Mouse (Mus musculus) spleen, adult 12 weeks (tissue): Measurements from ENCODE around the gene Prcc.
A peak's percentile ranks its signal among the peaks of the same experiment; 100 is the strongest.
"Not testable (repeated sequence)": the region's sequence is repeated elsewhere in the genome, so short reads cannot be mapped to it uniquely, and the experiment has no call there.

ENCODE experiments used
- DNase-seq: peaks from one replicate; pipeline ENCODE4 v3.0.0; 2022; ENCODE audit warnings: low spot score

The Prcc gene

DNA sequence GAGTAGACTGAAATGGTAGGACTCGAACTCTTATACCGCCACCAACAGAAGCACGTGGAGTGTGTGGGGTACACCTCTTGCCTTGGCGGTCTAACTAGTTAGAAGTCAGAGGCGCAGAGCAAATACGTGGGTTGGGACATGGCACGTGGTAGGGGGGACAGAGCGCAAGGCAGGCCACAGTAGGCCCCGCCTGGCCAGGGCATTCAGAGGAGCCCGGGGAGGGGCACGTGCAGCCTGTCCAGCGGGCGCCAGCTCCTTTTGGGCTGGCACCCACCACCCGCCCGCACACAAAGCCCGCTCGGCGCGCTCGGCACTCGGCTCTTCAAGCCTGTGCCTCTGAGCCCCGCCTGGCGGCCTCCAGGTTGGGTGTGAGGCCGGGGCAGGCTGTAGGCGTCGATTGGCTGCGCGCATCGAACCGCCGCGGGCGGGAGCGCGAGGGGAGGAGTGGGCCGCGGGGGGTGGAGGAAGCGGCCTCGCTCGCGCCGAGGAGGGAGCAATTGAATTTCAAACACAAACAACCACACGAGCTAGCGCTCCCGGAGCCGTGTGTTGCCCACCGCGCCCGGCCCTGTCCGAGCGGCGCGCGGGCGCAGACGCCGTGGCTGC lies 20.6 kb upstream of the Prcc start, which contains the start of gene Hdgf:
Hdgf (plus strand) TSS at position 442 of the 606 bp plus-strand sequence.
- peak; percentile 90 for DNase-seq

DNA sequence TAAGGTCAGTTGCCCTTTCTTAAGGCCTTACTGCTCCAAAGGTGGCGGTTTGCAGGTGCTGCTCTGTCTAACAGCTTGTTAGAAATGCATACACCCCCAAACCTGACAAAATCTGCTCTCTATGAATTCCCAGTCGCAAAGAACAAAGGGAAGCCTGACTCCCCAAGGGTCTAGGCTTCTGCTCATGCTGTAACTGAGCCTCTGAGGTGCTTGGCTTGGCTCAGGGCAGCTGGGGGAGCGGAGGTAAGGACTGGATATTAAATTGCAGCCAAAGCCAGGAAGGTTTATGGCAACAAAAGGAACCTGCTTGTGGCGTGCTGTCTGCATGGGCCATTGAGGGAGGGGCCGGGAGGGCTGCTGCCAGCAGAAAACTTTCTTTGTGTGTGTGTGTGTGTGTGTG lies 18.4 kb upstream of the Prcc start:
- no peak for DNase-seq

DNA sequence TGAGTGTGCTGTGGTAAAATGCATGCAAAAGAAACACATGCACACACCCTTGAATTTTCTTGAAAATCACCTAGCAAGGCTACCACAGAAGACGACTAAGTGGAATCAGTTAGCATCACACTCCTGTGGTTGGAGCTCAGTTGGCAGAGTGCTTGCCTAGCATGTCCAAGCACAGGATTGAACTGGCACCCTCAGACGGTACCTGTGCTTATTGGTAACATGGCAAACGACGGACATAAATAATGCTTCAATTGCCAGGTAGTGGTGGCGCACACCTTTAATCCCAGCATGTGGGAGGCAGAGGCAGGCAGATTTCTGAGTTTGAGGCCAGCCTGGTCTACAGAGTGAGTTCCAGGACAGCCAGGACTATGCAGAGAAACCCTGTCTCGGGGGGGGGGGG lies 16.6 kb upstream of the Prcc start:
- DNase-seq = not testable (repeated sequence)

DNA sequence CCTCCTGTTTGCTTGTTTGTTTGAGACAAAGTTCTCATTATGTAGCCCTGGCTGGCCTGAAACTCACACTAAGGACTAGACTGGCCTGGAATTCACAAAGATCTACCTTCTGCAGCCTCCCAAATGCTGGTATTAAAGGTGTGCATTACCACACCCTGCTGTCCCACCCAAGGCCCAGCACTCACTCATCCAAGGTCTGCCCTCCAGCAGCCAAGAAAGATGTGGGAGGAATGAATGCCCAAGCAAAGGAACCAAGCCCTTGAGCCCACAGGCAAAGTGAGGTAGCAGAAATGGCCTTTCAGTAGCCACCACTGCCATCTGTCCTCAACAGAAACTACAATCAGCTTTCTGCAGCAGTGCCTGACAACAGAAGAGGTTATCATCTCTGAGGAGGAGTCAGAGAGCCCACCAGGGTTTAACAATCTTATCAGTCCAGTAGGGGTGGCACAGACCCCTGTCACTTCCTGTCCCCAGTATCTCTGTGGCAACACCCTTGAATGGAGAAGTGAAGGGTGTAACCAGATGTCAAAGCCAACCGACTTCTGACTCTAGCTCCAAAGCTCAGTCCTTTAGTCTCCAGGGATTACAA lies 15.7 kb upstream of the Prcc start:
- no peak for DNase-seq

- no peak for DNase-seq
These were observed 14.4 kb upstream of the Prcc start for GRCm38 (mm10) chr3:87899776-87900175.

- DNase-seq = no peak
These were observed 13.9 kb upstream of the Prcc start for GRCm38 (mm10) chr3:87899266-87899665.

- DNase-seq = no peak
These were observed 8.0 kb upstream of the Prcc start for GRCm38 (mm10) chr3:87893367-87893905.

GRCm38 (mm10) chr3:87891481-87891880 lies 6.1 kb upstream of the Prcc start:
- DNase-seq = no peak

DNA sequence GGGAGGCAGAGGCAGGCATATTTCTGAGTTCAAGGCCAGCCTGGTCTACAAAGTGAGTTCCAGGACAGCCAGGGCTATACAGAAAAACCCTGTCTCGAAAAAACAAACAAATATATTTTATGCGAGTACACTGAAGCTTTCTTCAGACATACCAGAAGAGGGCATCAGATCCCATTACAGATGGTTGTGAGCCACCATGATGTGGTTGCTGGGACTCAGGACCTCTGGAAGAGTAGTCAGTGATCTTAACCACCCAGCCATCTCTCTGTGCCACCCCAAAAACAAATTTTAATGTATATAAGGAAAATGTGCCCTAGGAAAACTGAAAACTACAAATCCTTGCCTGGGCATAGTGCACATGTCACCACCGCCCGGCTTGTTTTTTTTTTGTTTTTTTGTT lies 2.0 kb upstream of the Prcc start:
- DNase-seq = not testable (repeated sequence)

DNA sequence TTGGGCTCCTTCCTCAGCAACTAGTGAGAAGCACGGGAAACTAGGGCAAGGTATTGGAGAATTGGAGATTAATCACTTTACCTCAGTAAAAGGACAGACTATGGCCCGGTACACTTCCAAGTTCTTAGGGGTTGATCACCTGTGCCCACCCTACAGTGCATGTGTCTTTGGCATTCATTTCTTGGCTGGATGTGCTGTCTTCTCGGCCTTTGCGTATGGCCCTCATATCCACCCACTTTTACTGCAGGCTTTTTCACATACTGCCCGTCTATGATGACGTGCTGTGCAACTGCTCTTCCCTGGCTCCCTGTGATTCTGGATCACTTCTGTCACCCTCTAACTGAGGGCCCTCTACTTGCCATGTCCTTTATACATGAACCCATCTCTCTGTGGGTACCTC lies 1.0 kb upstream of the Prcc start:
- DNase-seq = no peak

DNA sequence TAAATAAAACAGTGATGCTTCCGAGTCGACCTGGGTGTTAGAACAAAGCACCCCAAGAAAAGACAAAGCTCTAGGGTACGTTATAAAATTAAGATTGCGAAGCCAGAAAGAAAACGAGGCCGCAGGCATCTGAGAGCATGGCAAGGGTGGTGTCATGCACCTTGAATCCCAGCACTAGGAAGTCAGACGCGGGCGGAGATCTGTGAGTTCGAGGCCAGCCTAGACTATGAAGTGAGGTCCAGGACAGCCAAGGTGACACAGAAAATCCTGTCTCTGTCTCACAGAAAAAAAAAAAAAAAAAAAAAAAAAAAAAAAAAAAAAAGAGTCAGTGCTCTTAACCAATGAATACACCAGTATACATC lies 577 bp upstream of the Prcc start:
- DNase-seq = no peak

DNA sequence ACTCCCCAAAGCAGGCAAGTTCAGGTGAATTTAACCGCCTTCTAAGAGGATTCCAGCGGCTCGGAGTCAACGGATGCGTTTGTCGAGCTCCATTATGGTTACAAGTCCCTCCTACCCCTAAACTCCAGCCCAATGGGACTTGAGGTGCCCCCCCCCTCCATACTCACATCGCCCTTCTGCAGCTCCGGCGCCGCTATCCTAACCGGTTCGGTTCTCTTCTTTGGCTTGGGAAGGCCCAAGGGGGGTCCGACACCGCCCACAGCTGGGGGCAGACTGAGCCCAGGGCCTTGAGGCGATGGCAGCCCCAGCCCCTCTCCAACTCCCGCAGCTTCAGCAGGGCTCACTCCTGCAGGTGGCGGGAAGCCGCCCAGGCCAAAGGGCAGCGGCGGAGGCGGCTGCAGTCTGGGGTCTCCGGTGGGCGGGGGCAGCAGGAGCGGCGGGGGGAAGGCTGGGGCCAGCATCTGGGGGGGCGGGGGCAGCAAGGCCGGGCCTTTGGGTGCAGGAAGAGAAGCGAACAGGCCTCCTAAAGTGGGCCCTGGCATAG lies 628 bp downstream of the Prcc start:
- DNase-seq = no peak

- no peak for DNase-seq
These were observed 1.1 kb downstream of the Prcc start for GRCm38 (mm10) chr3:87884291-87884690.

DNA sequence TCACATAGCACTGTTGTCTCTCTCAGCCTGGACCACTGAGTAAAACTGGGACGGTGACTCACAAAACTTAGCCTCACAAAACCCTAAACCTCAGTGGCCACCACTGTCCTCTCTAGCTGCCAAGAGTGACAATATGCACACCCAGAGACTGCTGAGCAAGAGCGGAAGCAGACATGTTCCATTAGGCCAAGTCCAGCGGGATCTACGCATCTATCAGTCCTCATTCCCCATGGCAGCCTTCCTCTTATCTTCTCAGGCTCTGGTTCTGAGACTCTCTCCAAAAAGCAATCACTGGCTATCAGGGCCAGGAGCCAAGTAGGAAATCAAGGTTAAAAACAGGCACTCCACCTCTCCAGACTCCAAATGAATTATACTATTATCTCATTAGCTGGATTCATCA lies 7.7 kb downstream of the Prcc start:
- no peak for DNase-seq

DNA sequence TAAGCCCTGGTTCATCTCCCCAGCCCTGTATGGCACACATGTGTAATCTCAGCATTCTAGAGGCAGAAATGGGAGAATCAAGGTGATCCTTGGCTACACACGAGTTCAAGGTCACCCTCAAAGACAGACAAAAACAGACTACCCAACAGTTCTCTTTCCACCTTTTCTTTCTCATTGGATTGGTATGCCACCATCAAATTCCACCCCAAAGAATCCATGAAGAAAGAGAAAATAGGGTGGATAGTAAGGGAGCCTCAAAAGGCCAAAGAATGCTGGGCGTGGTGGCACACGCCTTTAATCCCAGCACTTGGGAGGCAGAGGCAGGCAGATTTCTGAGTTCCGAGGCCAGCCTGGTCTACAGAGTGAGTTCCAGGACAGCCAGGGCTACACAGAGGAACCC lies 21.3 kb downstream of the Prcc start:
- not testable (repeated sequence) for DNase-seq

- DNase-seq = peak; percentile 27
These were observed 25.6 kb downstream of the Prcc start for GRCm38 (mm10) chr3:87859813-87860212.

DNA sequence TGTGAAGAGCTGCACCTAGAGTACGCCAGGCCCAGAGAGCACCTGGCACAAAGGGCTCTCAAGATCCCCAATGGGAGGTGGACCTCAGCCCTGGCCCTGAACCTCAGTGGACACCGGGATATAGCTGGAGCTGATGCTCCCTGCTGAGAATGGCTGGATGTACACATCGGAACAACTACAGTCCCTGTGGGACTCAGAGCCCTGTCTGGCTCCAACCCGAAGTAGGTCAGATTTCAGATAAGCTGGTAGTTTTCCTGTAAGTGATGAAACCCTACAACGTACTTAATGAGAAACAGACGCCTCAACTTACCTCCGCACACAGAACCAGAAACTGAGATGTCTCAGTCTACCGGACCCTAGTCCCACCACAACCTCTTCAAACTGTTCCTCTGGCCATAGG lies 27.7 kb downstream of the Prcc start:
- no peak for DNase-seq

DNA sequence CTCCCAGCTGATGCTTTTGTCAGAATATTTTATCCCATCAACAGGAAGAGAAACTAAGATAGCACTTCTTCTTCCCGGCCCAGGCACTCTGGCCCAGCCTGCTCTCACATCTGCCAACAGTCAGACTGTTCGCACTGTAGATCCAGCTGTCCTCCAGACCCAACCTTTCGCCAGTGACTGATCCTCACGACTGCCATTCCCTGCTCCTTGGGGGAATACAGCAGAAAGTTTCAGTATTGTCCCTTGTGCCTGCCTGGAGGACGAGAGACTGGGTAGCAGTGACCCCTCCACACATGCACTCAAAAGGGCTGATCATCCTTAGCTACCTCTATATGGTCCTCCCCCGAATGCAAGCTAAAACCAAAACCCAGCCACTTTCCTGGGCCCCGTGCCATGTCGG lies 29.5 kb downstream of the Prcc start:
- no peak for DNase-seq

DNA sequence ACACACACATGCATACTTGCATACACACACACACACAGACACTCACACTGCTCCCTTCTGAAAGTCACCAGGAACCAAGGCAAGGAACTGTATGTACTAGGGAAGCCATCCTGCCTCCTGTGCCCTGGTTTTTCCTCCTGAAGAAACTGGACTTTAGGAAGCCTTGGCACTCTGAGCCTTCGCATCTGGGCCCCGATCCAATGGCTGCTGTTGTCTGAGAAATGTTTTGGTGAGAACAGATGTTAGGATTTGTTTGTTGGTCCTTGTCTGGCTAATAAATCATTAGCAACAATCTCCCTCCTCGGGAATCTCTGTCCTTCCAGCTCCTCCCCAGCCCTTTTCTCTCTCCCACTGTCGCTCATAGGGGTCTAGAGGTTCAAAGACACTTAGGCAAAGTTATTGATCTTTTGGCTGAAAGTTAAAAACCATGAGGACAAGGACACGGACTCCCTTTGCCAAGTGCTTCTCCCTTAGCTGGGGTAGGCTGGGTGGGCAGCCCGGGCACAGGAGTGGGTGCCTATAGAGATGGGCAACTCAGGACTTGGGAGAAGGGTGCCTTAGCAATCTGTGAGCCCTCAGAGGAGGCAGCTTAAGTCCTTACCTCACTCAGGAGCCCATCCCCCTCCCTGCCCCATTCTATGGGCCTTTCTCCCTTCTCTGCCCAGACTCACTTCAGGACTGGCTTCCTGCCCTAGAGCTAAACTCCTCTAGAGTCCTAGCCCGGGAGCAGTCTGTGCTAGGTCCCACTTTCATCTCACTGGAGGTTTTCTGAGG lies 30.4 kb downstream of the Prcc start:
- no peak for DNase-seq

- no peak for DNase-seq
These were observed 36.3 kb downstream of the Prcc start for GRCm38 (mm10) chr3:87849117-87849516.

GRCm38 (mm10) chr3:87847680-87848079 lies 37.7 kb downstream of the Prcc start:
- no peak for DNase-seq

GRCm38 (mm10) chr3:87846650-87847110 lies 38.7 kb downstream of the Prcc start, which contains the start of gene Sh2d2a:
Sh2d2a (plus strand) TSS chr3:87846755.
- peak; percentile 42 for DNase-seq

DNA sequence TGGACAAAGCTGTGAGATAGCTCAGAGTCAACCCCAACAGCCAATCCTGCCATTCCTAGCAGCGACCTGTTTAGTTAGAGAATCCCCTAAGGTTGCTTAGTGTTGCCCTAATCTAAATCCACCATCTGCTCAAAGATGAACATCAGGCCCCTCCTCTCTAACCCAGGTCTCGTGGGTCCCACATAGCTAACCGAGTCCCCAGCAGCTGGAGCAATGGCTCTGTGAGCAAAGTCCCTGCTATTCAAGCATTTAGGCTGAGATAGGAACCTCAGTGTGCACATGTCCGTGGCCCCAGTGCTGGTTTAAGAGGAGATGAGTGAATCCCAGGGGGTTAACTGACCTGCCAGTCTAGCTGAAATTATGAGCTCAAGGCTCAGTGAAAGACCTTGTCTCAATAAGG lies 39.2 kb downstream of the Prcc start:
- no peak for DNase-seq
